Mouse (Mus musculus): Measurements from ENCODE around the gene Fras1. TPM values are rescaled to one million over a fixed set of nuclear protein-coding genes. Genes with fewer than 3 reads are reported as not detected.

Gene Fras1
- polyA plus RNA-seq, 1 experiment from 2014 or later, result 17.8 TPM

DNA sequence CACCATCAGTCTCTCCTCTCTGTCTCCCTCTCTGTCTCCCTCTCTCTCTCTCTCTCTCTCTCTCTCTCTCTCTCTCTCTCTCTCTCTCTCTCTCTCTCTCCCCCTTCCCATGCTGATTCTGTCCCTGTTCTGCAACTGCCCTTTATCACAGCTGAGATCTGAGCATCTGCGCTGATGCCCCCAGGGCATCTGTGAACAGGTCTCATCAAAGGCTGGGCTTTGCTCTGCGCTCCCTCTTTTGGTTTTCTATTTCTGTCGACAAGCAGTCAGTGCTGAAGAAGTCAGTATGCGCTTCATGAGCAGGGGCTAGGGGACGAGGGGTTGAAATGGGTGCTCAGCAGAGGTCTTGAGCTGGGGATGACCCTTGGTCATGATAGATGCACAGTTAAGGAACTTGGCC lies 206.2 kb downstream of the Fras1 start:
- WGBS, result 40% methylated on average over 5 of the region's 5 CpGs
- no peak overlapping the region for H3K27ac ChIP-seq (replicated peaks)
- H3K36me3 ChIP-seq, result peaks cover 24% of the 10 kb centered on the region
- no peak overlapping the region for H3K9ac ChIP-seq
- no peaks in the 10 kb centered on the region for H3K27me3 ChIP-seq (replicated peaks)
- no peak overlapping the region for H3K4me3 ChIP-seq
- peaks cover 9% of the 10 kb centered on the region for H3K4me1 ChIP-seq
- H3K9me3 ChIP-seq, result no peaks in the 10 kb centered on the region
- no peak for ATAC-seq (ENCODE audit: extremely low read depth, insufficient number of reproducible peaks, low FRiP score, low TSS enrichment)
- no peak overlapping the region for H3K4me2 ChIP-seq

DNA sequence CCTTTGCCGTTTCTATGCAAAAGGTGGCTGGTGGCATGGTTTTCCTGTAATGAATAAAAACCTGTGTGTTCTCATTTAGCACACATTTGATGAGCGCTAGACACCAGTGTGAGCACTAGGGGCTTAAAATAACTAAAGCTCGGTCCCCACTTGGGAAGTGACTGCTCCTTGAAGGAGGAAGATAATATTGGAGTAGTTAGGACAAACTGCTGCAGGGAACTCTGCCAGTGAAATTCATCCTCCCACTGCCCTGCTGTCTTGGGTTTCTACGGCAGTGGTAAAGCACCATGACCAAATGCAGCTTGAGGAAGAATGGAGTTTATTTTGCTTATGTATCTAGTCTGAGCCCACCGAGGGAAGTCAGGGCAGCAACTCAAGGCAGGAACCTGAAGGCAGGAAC lies 211.0 kb downstream of the Fras1 start:
- Histone ChIP-seq H3K9me3 (no peaks in the 10 kb centered on the region), H3K4me1 (peaks cover 6% of the 10 kb centered on the region), H3K27ac (replicated peaks) (no peak overlapping the region), H3K9ac (no peak overlapping the region), H3K4me2 (no peak overlapping the region), H3K36me3 (peaks cover 15% of the 10 kb centered on the region; the same call in 1 of the 2 replicates), H3K4me3 (no peak overlapping the region), H3K27me3 (replicated peaks) (no peaks in the 10 kb centered on the region)
- no peak for ATAC-seq (ENCODE audit: extremely low read depth, insufficient number of reproducible peaks, low FRiP score, low TSS enrichment)
- WGBS, result 76% methylated on average over 5 of the region's 5 CpGs

DNA sequence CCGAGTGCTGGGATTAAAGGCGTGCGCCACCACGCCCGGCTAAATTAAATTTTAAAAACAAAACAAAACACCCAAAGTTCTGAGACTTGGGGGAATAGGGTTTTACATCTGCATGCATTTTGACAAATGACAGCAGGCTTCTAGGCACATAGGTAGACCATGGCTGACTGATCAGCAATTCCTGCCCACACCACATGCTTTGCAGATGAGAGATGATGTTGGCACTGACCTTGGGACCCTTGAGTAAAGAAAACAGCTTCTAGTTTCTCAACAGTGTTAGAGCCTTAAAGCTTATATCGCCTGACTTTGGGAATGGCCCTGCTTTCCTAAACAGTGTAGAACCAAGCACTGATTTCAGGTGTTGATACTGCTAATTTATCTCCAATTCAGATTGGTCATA lies 216.9 kb downstream of the Fras1 start:
- ATAC-seq (ENCODE audit: extremely low read depth, insufficient number of reproducible peaks, low FRiP score, low TSS enrichment), result no peak
- H3K9me3 ChIP-seq, result no peaks in the 10 kb centered on the region
- no peak overlapping the region for H3K4me2 ChIP-seq
- no peak overlapping the region for H3K9ac ChIP-seq
- H3K27ac ChIP-seq (replicated peaks), result no peak overlapping the region
- H3K4me1 ChIP-seq, result no peaks in the 10 kb centered on the region
- no peak overlapping the region for H3K4me3 ChIP-seq
- no peaks in the 10 kb centered on the region for H3K27me3 ChIP-seq (replicated peaks)
- 89% methylated on average over 6 of the region's 6 CpGs for WGBS
- peaks cover 10% of the 10 kb centered on the region; the same call in 1 of the 2 replicates for H3K36me3 ChIP-seq

DNA sequence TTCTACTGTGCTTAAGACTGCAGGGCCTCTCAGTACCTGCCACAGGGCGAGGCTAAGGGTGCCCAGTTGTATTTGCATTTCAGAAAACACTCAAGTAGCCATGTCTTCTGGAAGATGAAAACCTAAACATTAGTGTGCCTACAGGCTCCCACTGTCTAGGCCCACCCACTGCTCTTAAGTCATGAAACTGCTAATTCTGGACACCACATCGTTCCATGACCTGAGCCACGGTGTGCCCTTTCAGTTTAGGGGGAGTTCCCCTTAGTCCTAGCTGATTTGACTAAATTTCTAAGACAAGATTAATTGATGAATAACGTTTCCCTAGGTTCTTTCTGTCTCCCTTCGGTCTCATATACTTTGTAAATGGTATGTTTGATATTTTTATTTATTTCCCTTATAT lies 222.0 kb downstream of the Fras1 start:
- no peak overlapping the region for H3K4me2 ChIP-seq
- no peak overlapping the region for H3K4me3 ChIP-seq
- 83% methylated on average over 5 of the region's 5 CpGs for WGBS
- no peak for ATAC-seq (ENCODE audit: extremely low read depth, insufficient number of reproducible peaks, low FRiP score, low TSS enrichment)
- H3K9me3 ChIP-seq, result no peaks in the 10 kb centered on the region
- no peak overlapping the region for H3K27ac ChIP-seq (replicated peaks)
- H3K27me3 ChIP-seq (replicated peaks), result no peaks in the 10 kb centered on the region
- H3K36me3 ChIP-seq, result peaks cover 6% of the 10 kb centered on the region
- no peak overlapping the region for H3K9ac ChIP-seq
- no peaks in the 10 kb centered on the region for H3K4me1 ChIP-seq

DNA sequence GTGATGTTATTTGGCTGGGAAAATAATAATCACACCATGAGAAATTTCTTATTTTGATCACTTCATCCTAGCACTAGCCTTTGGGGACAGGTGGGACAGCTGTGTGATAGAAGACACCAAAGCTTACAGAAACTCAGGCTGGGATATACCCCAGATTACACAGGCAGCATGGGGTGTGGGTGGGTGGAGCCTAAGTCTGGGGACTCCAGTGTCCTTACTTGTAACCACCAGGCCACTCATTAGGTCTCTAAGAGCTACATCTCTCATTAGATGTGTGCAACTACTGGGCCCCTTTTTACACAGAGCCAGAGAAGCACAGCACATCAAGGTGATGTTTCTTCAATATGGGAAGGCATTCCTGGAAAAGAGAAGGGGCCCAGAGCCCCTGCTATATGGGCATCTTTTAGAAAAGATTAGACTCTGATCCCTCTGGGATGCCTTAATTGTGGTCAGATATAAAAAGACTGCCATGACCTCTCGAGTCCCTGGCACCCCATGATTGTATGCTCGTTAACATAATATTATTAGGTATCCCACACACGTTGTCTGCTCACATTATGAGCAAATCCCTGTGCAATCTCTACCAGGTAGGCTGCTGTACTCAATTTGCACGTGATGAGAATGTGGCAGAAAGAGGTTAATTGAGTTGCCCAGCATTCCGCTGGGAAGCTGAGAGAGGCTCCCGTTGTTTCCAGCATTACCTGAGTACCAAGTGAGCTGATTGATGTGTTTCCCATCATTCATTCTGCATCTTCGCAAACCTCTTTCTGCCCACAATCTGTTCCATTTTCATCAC lies 230.4 kb downstream of the Fras1 start:
- H3K4me1 ChIP-seq, result no peaks in the 10 kb centered on the region
- no peaks in the 10 kb centered on the region for H3K27me3 ChIP-seq (replicated peaks)
- no peak overlapping the region for H3K27ac ChIP-seq (replicated peaks)
- H3K4me2 ChIP-seq, result no peak overlapping the region
- no peak for ATAC-seq (ENCODE audit: extremely low read depth, insufficient number of reproducible peaks, low FRiP score, low TSS enrichment)
- H3K4me3 ChIP-seq, result no peak overlapping the region
- no peaks in the 10 kb centered on the region for H3K9me3 ChIP-seq
- WGBS, result 80% methylated on average over 7 of the region's 7 CpGs
- peaks cover 16% of the 10 kb centered on the region for H3K36me3 ChIP-seq
- no peak overlapping the region for H3K9ac ChIP-seq

DNA sequence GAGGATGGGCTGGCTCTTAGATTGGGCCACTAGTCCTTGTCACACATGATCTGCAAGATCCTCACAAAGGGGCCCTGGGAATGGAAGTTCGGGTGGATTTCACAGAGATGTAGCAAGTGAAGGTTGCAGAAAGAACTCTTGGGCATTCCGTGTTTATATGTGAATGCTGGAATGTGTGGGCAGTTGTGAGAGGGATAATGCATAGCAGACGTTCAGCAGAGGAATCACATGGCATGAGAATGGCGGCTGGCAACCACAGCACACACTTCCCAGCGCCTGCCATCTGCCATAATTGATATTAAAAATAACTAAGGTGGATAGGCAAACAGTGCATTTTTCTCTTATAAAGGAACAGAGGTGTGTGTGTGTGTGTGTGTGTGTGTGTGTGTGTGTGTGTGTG lies 234.3 kb downstream of the Fras1 start:
- no peak for ATAC-seq (ENCODE audit: extremely low read depth, insufficient number of reproducible peaks, low FRiP score, low TSS enrichment)
- H3K36me3 ChIP-seq, result no peaks in the 10 kb centered on the region
- H3K4me2 ChIP-seq, result no peak overlapping the region
- no peak overlapping the region for H3K27ac ChIP-seq (replicated peaks)
- no peaks in the 10 kb centered on the region for H3K4me1 ChIP-seq
- H3K9me3 ChIP-seq, result no peaks in the 10 kb centered on the region
- H3K4me3 ChIP-seq, result no peak overlapping the region
- no peaks in the 10 kb centered on the region for H3K27me3 ChIP-seq (replicated peaks)
- H3K9ac ChIP-seq, result no peak overlapping the region
- WGBS, result 70% methylated on average over 5 of the region's 5 CpGs

DNA sequence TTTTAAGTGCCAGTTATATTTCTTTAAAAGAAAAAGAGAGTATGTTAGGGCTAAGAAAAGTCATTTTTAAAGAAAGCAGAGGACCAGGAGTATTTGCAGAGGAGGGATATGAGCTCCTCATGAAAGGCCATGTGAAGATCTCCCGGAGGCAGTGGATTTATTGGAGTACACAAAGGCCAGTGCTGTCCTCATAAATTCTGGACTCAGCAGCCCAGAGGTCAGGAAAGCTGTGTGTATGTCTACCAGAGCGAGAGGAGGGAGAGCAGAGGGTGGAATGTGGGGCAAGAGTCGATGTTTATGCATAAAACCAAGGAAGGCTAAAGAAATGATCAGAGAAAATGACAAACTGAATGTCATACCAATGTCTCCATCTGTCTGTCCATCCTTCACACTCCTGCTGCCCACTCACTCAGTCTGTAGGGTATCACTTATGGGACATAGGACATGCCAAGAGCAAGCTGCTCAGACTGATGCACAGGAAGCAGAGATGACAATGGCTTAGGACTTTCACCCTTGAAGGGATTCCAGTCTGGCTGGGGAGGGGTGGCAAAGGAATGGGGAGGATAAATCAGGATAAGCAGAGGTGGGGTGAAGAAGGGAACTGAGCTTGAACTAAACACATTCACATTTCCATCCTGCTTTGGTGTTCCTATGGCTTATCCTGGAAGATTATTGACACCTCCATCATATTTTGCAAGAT lies 235.0 kb downstream of the Fras1 start:
- no peak overlapping the region for H3K9ac ChIP-seq
- ATAC-seq (ENCODE audit: extremely low read depth, insufficient number of reproducible peaks, low FRiP score, low TSS enrichment), result no peak
- no peaks in the 10 kb centered on the region for H3K4me1 ChIP-seq
- no peaks in the 10 kb centered on the region for H3K9me3 ChIP-seq
- H3K4me3 ChIP-seq, result no peak overlapping the region
- WGBS, result 82% methylated on average over 3 of the region's 3 CpGs
- no peaks in the 10 kb centered on the region for H3K36me3 ChIP-seq
- H3K27ac ChIP-seq (replicated peaks), result no peak overlapping the region
- no peak overlapping the region for H3K4me2 ChIP-seq
- no peaks in the 10 kb centered on the region for H3K27me3 ChIP-seq (replicated peaks)

DNA sequence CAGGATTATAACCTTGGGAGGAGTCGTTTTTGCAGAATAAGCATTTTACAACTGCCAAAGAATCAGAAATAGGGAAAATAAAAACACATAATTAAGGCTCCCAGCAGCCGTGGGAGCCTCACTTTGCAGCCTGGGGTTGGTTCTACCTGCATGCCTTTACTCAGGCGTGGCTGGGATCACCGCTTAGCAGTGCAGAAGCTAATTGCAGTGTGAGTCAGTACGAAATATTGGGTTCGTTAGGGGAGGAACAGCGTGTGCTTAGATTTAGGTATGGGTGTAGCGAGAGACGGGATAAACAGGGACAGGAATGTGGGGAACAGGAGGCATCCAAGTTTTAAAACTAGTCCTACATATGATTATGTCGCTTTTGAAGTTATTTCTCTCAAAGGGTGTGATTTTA lies 238.3 kb downstream of the Fras1 start:
- 81% methylated on average over 10 of the region's 10 CpGs for WGBS
- H3K4me2 ChIP-seq, result no peak overlapping the region
- H3K4me3 ChIP-seq, result no peak overlapping the region
- no peaks in the 10 kb centered on the region for H3K27me3 ChIP-seq (replicated peaks)
- no peaks in the 10 kb centered on the region for H3K9me3 ChIP-seq
- ATAC-seq (ENCODE audit: extremely low read depth, insufficient number of reproducible peaks, low FRiP score, low TSS enrichment), result no peak
- peaks cover 16% of the 10 kb centered on the region for H3K4me1 ChIP-seq
- no peak overlapping the region for H3K9ac ChIP-seq
- no peak overlapping the region for H3K27ac ChIP-seq (replicated peaks)
- no peaks in the 10 kb centered on the region for H3K36me3 ChIP-seq

DNA sequence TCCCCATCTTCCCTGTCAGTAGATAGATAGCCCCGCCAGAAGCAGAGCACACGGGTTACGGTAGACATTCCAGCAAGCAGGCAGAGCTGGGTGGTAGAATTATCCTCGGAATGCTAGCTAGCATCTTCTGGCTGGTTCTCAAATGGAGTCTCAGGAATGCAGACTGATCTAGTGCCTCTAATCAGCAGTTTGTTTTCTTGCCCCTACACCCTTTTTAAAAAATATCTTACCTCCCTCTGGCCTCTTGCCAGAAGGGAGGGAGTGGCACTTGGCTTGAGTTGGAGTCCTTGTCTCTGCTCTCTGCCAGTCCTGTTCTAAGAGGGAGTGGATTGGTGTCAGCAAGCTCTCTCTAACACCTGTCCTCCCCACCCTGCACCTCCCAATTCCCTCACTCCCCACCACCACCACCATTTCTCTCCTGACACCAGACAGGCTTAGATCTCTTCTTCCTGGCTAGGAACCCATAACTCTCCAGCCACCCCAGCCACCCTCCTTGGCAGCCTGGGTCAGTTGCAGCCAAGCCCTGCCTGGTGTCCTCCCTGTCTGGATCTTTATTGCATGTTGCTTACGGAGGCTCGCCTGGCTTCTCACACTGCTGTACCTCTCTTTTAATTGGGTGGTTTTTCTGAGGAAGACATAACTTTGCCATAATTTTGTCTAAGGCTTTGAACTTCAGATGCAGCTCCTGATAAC lies 243.3 kb downstream of the Fras1 start:
- H3K4me2 ChIP-seq, result peak overlapping the region; percentile 38
- peaks cover 55% of the 10 kb centered on the region for H3K4me1 ChIP-seq
- H3K4me3 ChIP-seq, result no peak overlapping the region
- peak; percentile 42; the same call in 1 of the 2 replicates for ATAC-seq (ENCODE audit: extremely low read depth, insufficient number of reproducible peaks, low FRiP score, low TSS enrichment)
- H3K9ac ChIP-seq, result no peak overlapping the region
- peak overlapping the region; percentile 83 for H3K27ac ChIP-seq (replicated peaks)
- H3K36me3 ChIP-seq, result peaks cover 6% of the 10 kb centered on the region
- WGBS, result 23% methylated on average over 6 of the region's 6 CpGs
- no peaks in the 10 kb centered on the region for H3K27me3 ChIP-seq (replicated peaks)
- no peaks in the 10 kb centered on the region for H3K9me3 ChIP-seq

DNA sequence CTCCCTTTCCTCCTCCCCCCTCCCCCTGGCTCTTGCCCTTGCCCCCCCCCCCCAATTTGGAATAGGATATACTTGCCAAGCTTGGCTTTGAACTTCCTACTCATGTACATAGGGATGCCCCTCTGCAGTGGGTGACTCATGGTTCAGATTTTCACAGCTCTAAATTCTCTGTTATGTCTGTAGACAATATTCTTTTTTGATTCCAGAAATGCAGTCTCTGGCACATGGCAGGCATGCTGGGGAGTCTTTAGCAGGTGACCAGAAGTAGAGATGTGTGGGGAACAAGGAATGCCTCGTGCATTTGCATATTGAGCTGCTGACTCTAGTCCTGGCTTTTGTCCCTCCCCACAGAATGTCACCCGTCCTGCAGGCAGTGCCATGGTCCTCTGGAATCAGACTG lies 244.3 kb downstream of the Fras1 start:
- Histone ChIP-seq H3K4me2 (no peak overlapping the region), H3K36me3 (peaks cover 6% of the 10 kb centered on the region), H3K4me1 (peaks cover 64% of the 10 kb centered on the region), H3K27ac (replicated peaks) (peak overlapping the region; percentile 54), H3K27me3 (replicated peaks) (no peaks in the 10 kb centered on the region), H3K9ac (no peak overlapping the region), H3K4me3 (no peak overlapping the region), H3K9me3 (no peaks in the 10 kb centered on the region)
- no peak for ATAC-seq (ENCODE audit: extremely low read depth, insufficient number of reproducible peaks, low FRiP score, low TSS enrichment)
- WGBS, result 40% methylated on average over 2 of the region's 2 CpGs

DNA sequence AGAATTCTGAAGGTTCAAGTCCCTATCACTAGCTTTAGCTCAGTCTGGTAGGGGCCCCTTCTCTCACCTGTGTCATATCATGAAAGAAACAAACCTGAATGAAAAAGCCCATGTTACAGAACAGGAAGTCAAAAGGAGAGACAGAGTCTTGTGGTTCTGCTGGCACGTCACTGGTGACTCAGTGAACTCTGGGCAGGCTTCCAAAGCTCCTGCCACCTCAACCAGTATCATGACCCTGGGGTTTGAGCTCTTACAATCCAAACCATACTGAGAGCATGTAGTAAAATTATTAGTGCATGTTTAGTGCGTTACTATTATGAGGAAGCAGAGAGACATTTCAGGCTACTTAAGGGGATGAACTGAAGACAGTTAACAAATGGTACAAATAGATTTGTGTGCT lies 246.5 kb downstream of the Fras1 start:
- Histone ChIP-seq H3K27me3 (replicated peaks) (no peaks in the 10 kb centered on the region), H3K36me3 (peaks cover 6% of the 10 kb centered on the region), H3K9me3 (no peaks in the 10 kb centered on the region), H3K4me3 (no peak overlapping the region), H3K4me2 (no peak overlapping the region), H3K9ac (no peak overlapping the region), H3K4me1 (peaks cover 76% of the 10 kb centered on the region), H3K27ac (replicated peaks) (no peak overlapping the region; the same call in 1 of the 2 replicates)
- no peak for ATAC-seq (ENCODE audit: extremely low read depth, insufficient number of reproducible peaks, low FRiP score, low TSS enrichment)
- 56% methylated on average over 2 of the region's 2 CpGs for WGBS
